Mouse (Mus musculus) brown adipose tissue, adult 24 weeks (tissue): ENCODE results near the gene Nedd4. TPM values are rescaled to one million over a fixed set of nuclear protein-coding genes. Genes with fewer than 3 reads are reported as not detected.
A peak's percentile ranks its signal among the peaks of the same experiment; 100 is the strongest.
"Not testable (repeated sequence)": the region's sequence is repeated elsewhere in the genome, so short reads cannot be mapped to it uniquely, and the experiment has no call there.

Source experiments
- H3K27ac ChIP-seq: fragments of 200-500 bp; replicated peaks from 2 replicates; pipeline ENCODE4 v1.5.1; 2012; ENCODE audit warnings: low read depth, mild to moderate bottlenecking, low read length
- H3K4me1 ChIP-seq: fragments of 200-500 bp; 2 replicates; pipeline ENCODE4 v1.6.1; 2012; ENCODE audit warnings: low read length, mixed read lengths; ENCODE audit not compliant: control insufficient read depth, insufficient read depth, insufficient read length
- H3K4me3 ChIP-seq: fragments of 200-500 bp; 2 replicates; pipeline ENCODE4 v1.5.1; 2012; ENCODE audit warnings: low read depth, mild to moderate bottlenecking, low read length, moderate library complexity; ENCODE audit not compliant: insufficient read depth
- polyA plus RNA-seq: library from polyadenylated mRNA; stranded (reverse); fragments of >200 nt; gene quantifications from 2 replicates; pipeline ENCODE4 v1.2.4, GENCODE M21; 2012; ENCODE audit not compliant: missing spikeins, insufficient read depth, insufficient read length

Nedd4 gene
- polyA plus RNA-seq, 1 experiment: 162 TPM

GRCm38 (mm10) chr9:72661561-72661894, 618 bp upstream of the Nedd4 start:
- peaks cover 16% of the 10 kb centered on the region for H3K4me1 ChIP-seq
- peak overlapping the region; percentile 97 for H3K27ac ChIP-seq
- H3K4me3 ChIP-seq: peak overlapping the region; percentile 83

GRCm38 (mm10) chr9:72662691-72663533, 766 bp downstream of the Nedd4 start:
- Histone ChIP-seq H3K27ac (peak overlapping the region; percentile 87), H3K4me3 (peak overlapping the region; percentile 81), H3K4me1 (peaks cover 11% of the 10 kb centered on the region)

GRCm38 (mm10) chr9:72663534-72663918, 1.4 kb downstream of the Nedd4 start:
- H3K4me3 ChIP-seq: peak overlapping the region; percentile 81
- H3K27ac ChIP-seq: peak overlapping the region; percentile 87

GRCm38 (mm10) chr9:72664409-72665351, 2.5 kb downstream of the Nedd4 start:
- Histone ChIP-seq H3K27ac (peak overlapping the region; percentile 87), H3K4me3 (peak overlapping the region; percentile 81), H3K4me1 (peaks cover 11% of the 10 kb centered on the region)

More at GRCm38 (mm10) chr9:72663534-72663918, 1.4 kb downstream of the Nedd4 start:
- H3K4me1 ChIP-seq: peaks cover 11% of the 10 kb centered on the region

GRCm38 (mm10) chr9:72665517-72665916, 3.4 kb downstream of the Nedd4 start:
- H3K27ac ChIP-seq: peak overlapping the region; percentile 68
- no peak overlapping the region for H3K4me3 ChIP-seq

GRCm38 (mm10) chr9:72666352-72667021, 4.3 kb downstream of the Nedd4 start:
- peaks cover 11% of the 10 kb centered on the region for H3K4me1 ChIP-seq
- not testable (repeated sequence) for H3K4me3 ChIP-seq, H3K27ac ChIP-seq

More at GRCm38 (mm10) chr9:72665517-72665916, 3.4 kb downstream of the Nedd4 start:
- H3K4me1 ChIP-seq: peaks cover 11% of the 10 kb centered on the region

- H3K4me1 ChIP-seq: peaks cover 11% of the 10 kb centered on the region
- no peak overlapping the region for H3K4me3 ChIP-seq
- no peak overlapping the region for H3K27ac ChIP-seq
These were observed 5.0 kb downstream of the Nedd4 start for GRCm38 (mm10) chr9:72667126-72667525.

GRCm38 (mm10) chr9:72669383-72669782, 7.2 kb downstream of the Nedd4 start:
- no peak overlapping the region for H3K4me3 ChIP-seq
- H3K4me1 ChIP-seq: peaks cover 7% of the 10 kb centered on the region; the same call in 1 of the 2 replicates
- no peak overlapping the region for H3K27ac ChIP-seq

GRCm38 (mm10) chr9:72672361-72672760, 10.2 kb downstream of the Nedd4 start:
- Histone ChIP-seq H3K4me1 (no peaks in the 10 kb centered on the region), H3K4me3 (no peak overlapping the region), H3K27ac (no peak overlapping the region)

- no peak overlapping the region for H3K27ac ChIP-seq
- H3K4me1 ChIP-seq: no peaks in the 10 kb centered on the region
- no peak overlapping the region for H3K4me3 ChIP-seq
These were observed 13.0 kb downstream of the Nedd4 start for GRCm38 (mm10) chr9:72674957-72675744.

GRCm38 (mm10) chr9:72675745-72676200, 13.6 kb downstream of the Nedd4 start:
- no peak overlapping the region for H3K27ac ChIP-seq
- H3K4me3 ChIP-seq: no peak overlapping the region
- no peaks in the 10 kb centered on the region for H3K4me1 ChIP-seq

- H3K4me1 ChIP-seq: no peaks in the 10 kb centered on the region
- H3K27ac ChIP-seq: no peak overlapping the region; the same call in 1 of the 2 replicates
- no peak overlapping the region for H3K4me3 ChIP-seq
These were observed 15.5 kb downstream of the Nedd4 start for GRCm38 (mm10) chr9:72677659-72678058.

GRCm38 (mm10) chr9:72678771-72679170, 16.6 kb downstream of the Nedd4 start:
- no peaks in the 10 kb centered on the region for H3K4me1 ChIP-seq
- no peak overlapping the region for H3K4me3 ChIP-seq
- H3K27ac ChIP-seq: no peak overlapping the region

- H3K4me3 ChIP-seq: no peak overlapping the region
- H3K27ac ChIP-seq: peak overlapping the region; percentile 38; the same call in 1 of the 2 replicates
- H3K4me1 ChIP-seq: no peaks in the 10 kb centered on the region
These were observed 19.6 kb downstream of the Nedd4 start for GRCm38 (mm10) chr9:72681652-72682228.
